8 mouse cellular contexts compared by ENCODE assay signal in the genomic region with DNA sequence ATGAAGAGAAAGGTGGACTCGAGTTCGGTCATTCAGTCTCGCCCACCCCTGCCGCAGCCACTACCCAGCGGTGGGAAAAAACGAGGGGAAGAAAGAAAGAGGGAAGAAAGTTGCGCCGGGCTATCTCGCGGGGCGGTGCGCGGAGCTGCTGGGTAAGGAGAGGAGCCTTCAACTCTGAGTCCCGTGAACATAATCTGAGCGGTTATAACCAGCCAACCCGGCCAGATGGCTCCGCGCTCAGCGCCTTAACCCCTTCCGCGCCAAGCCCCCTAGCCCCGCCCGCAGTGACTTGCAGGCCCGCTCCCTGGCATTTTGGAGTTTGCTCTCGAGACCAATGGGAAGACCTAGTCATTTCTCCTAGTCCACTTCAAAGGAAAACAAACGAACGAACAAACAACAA. TPM values are rescaled to one million over a fixed set of nuclear protein-coding genes. Genes with fewer than 3 reads are reported as not detected.
DNase-seq lines count a peak whose midpoint lies in the region; ATAC-seq and TF ChIP-seq lines count a peak whose summit lies in the region.

No protein-coding gene starts in this region.

- no peak for TF ChIP-seq POLR2A in kidney, adult 2 months (IDR thresholded peaks at IDR 0.05; ENCODE audit: low read depth, low read length)

- H3K9me3 ChIP-seq in heart, embryonic 15.5 days (replicated peaks), result no peaks in the 10 kb centered on the region
- H3K9me3 ChIP-seq in neural tube, embryonic 14.5 days (ENCODE audit: control insufficient read depth, low read length), result no peaks in the 10 kb centered on the region

- WGBS in kidney, adult 2 months, result 4% methylated on average over 27 of the region's 27 CpGs
- 1% methylated on average over 27 of the region's 27 CpGs for WGBS in heart, embryonic 15.5 days
- 1% methylated on average over 27 of the region's 27 CpGs for WGBS in neural tube, embryonic 14.5 days

- no peak for TF ChIP-seq CTCF in kidney, adult 2 months (conservative IDR thresholded peaks at IDR 0.05; ENCODE audit: insufficient read depth, insufficient read length, low read depth, low read length)

- H3K4me1 ChIP-seq in kidney, adult 2 months (ENCODE audit: control insufficient read depth, insufficient read depth, low read length), result peaks cover 5% of the 10 kb centered on the region; the same call in 1 of the 2 replicates
- H3K4me1 ChIP-seq in heart, embryonic 15.5 days (replicated peaks), result peaks cover 63% of the 10 kb centered on the region
- peaks cover 24% of the 10 kb centered on the region for H3K4me1 ChIP-seq in neural tube, embryonic 14.5 days (ENCODE audit: control insufficient read depth, insufficient read depth, low read length)

- peak overlapping the region; percentile 88 for H3K4me2 ChIP-seq in heart, embryonic 15.5 days
- peak overlapping the region; percentile 57 for H3K4me2 ChIP-seq in neural tube, embryonic 14.5 days (ENCODE audit: low read depth, low read length)

- H3K27me3 ChIP-seq in kidney, adult 2 months (replicated peaks; ENCODE audit: control insufficient read depth, insufficient read depth, low read length), result no peaks in the 10 kb centered on the region
- peaks cover 30% of the 10 kb centered on the region for H3K27me3 ChIP-seq in heart, embryonic 15.5 days
- peaks cover 45% of the 10 kb centered on the region for H3K27me3 ChIP-seq in neural tube, embryonic 14.5 days (ENCODE audit: control insufficient read depth, insufficient read depth, low read length)

- ATAC-seq in heart, embryonic 15.5 days (replicated peaks; ENCODE audit: insufficient number of reproducible peaks, insufficient read depth, low FRiP score, low read depth), result no peak
- ATAC-seq in neural tube, embryonic 14.5 days (ENCODE audit: low read depth), result peak; percentile 22; the same call in 1 of the 2 replicates
- no peak for ATAC-seq in megakaryocyte progenitor cell, adult 5-6 weeks (replicated peaks; ENCODE audit: poor library complexity)
- no peak for ATAC-seq in erythroid progenitor cell, adult 5-6 weeks (replicated peaks; ENCODE audit: low FRiP score, poor library complexity, severe bottlenecking)

- H3K4me3 ChIP-seq in kidney, adult 2 months (ENCODE audit: insufficient read depth, low read depth, low read length), result peak overlapping the region; percentile 59
- H3K4me3 ChIP-seq in heart, embryonic 15.5 days, result peak overlapping the region; percentile 57
- peak overlapping the region; percentile 28 for H3K4me3 ChIP-seq in neural tube, embryonic 14.5 days (ENCODE audit: low read depth, low read length)

- H3K36me3 ChIP-seq in kidney, adult 2 months (ENCODE audit: control insufficient read depth, insufficient read depth, low read length), result no peaks in the 10 kb centered on the region
- no peaks in the 10 kb centered on the region for H3K36me3 ChIP-seq in heart, embryonic 15.5 days
- no peaks in the 10 kb centered on the region for H3K36me3 ChIP-seq in neural tube, embryonic 14.5 days (ENCODE audit: control insufficient read depth, insufficient read depth, low read length)

- H3K9ac ChIP-seq in heart, embryonic 15.5 days, result peak overlapping the region; percentile 59
- no peak overlapping the region for H3K9ac ChIP-seq in neural tube, embryonic 14.5 days (replicated peaks; ENCODE audit: low read depth, low read length)

- H3K27ac ChIP-seq in kidney, adult 2 months (ENCODE audit: insufficient read depth, low read depth, low read length), result no peak overlapping the region
- peak overlapping the region; percentile 6; the same call in 1 of the 2 replicates for H3K27ac ChIP-seq in heart, embryonic 15.5 days
- no peak overlapping the region for H3K27ac ChIP-seq in neural tube, embryonic 14.5 days (ENCODE audit: low read depth, low read length)

- peak; percentile 43 for DNase-seq in kidney, adult 2 months
- no peak for DNase-seq in kidney, adult 9 months
- peak; percentile 88 for DNase-seq in embryo, embryonic 11 days
- peak; percentile 68 to 80 for DNase-seq in kidney, postnatal 4 days

RNA-seq across cellular contexts. Expression of gene Ntf3, which starts 1.9 kb away (rescaled TPM):
- polyA plus RNA-seq in kidney, adult 2 months (2012; rRNA removed), result 3.4 and 4.1 TPM in 2 replicates
- 7.0 and 8.0 TPM in 2 replicates for polyA plus RNA-seq in heart, embryonic 15.5 days (2015; fragmentation: Nextera tagmentation; extraction: Ambion mirVana)
- polyA plus RNA-seq in neural tube, embryonic 14.5 days (2014; fragmentation: Nextera tagmentation; extraction: Ambion mirVana), result 6.4 and 7.5 TPM in 2 replicates
- total RNA-seq in megakaryocyte progenitor cell, adult 5-6 weeks (2015), result not detected in 2 replicates
- not detected in 2 replicates for total RNA-seq in megakaryocyte progenitor cell, adult 5-6 weeks (2017)
- not detected in 2 replicates for total RNA-seq in erythroid progenitor cell, adult 5-6 weeks (2015; ENCODE audit: low replicate concordance)
- not detected in 2 replicates for total RNA-seq in erythroid progenitor cell, adult 5-6 weeks (2017; ENCODE audit: low replicate concordance)
